Mouse (Mus musculus): Measurements from ENCODE around the gene Cpe.
"Not testable (repeated sequence)": the region's sequence is repeated elsewhere in the genome, so short reads cannot be mapped to it uniquely, and the experiment has no call there.

Gene Cpe

DNA sequence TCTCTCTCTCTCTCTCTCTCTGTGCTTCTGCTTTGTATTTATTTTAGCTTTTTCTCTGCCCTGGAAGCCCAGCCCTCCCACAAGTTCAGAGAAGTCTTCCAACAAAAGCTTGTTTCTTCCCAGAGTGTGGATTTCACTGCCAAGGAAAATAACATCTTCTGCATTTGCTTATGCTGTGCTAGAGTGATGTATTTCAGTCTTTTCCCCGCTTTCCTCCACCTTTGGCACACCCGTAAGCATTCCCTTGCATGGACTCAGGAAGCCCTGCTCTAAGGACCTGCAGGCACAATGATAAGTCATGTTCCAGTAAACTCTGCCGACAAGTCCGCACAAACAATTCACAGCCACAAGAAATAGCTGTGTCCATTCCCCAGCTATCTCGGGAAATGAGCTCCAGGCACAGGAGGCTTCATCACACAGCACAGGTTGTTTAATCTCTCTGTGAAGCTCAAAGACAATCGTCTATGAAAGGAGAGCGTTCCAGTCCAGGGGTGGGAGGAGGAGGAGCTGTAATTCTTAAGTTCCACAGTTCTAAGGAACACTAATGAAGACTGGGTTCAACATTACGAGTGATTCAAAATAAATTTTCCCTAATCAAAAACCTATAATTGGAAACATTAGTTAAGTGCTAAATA lies 17.8 kb downstream of the Cpe start:
- no peak for DNase-seq (ENCODE audit: low read depth)

DNA sequence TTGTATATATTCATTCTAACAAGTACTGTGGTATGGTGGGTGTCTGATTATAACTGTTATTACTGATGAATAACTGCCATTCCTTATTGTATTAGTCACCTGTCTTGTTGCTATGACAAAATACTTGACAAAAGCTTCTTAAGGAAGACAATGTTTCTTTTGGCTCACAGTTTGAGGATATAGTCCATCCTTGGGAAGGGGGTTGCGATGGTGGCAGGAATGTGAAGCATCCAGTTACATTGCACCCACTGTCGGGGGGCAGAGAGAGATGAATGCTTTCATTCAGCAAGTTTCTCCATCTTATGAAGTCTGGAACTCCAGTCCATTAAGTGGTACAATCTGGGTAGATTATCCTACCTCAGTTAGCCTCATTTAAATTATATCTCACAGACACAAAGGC lies 19.9 kb downstream of the Cpe start:
- DNase-seq (ENCODE audit: low read depth): no peak

DNA sequence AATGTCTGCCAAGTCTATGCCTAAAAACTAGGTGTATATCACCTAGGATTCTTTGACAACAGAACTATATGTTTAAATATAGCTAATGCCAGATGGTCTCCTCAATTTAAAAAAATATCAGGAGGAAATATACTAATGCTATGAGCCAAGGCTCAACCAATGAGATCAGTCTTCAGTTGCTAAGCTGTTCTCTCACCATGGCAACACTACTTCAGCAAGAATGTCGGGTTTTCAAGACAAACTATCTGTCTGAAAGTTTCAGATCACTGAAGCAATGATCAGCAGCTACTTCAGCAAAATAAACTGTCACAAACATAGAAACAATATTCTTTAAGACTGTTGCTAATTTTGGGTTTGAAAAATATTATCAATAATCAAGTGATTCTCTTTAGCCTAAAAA lies 20.9 kb downstream of the Cpe start:
- DNase-seq (ENCODE audit: low read depth): no peak

DNA sequence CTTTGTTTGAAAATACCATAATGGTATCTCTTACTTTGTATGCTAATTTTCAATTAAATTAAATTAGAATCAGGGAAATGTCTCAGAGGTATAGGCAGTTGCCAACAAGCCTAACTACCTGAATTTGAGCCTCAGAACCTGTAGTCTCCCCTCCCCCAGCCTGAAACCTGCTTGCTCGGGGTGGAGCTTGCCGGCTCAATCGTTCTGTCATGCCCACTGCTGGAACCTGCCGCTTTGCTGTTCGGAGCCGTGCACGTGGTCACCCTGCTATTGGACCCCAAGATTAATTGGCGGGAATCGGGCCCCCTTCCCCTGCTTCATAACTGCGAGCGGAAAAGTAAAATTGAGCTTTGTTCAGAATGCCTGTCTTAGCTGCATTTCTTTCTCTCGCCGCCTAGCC lies 26.5 kb downstream of the Cpe start:
- not testable (repeated sequence) for DNase-seq (ENCODE audit: low read depth)

DNA sequence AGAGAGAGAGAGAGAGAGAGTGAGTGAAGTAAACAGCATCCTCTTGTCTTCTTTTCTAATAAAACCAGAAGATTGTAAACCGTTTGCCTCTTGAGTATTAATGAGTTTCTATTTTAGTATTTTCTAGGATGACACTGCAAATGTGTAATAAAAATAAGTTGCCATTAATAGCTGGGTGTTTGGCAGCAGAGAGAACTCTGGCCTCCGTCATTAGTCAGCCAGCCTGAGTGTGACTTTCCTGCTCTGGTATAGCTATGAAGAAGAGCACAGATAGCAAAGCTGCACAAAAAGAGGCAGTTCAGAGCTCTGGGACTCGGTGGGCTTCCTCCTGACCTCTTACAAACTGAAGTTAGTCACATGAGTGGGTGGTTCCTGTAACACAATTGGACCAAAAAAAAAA lies 27.3 kb downstream of the Cpe start:
- no peak for DNase-seq (ENCODE audit: low read depth)

DNA sequence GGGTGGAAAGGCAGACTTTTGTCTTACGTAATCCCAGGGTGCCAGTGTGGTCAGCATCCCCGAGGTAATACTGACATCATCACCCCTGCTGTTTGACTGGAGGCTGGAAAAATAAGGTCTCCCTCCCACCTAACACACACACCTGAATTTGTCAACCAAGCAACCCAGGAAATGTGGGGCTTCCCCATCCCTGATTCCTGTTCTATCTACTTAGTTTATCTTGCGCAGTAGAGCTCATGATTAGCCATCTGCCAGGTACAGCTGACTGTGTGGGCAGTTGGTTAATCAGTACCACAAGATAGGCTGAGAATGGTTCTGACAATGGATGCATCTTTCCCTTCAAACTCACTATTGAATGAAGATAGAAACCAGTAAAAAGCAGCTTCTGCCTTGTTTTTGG lies 28.0 kb downstream of the Cpe start:
- DNase-seq (ENCODE audit: low read depth): no peak

DNA sequence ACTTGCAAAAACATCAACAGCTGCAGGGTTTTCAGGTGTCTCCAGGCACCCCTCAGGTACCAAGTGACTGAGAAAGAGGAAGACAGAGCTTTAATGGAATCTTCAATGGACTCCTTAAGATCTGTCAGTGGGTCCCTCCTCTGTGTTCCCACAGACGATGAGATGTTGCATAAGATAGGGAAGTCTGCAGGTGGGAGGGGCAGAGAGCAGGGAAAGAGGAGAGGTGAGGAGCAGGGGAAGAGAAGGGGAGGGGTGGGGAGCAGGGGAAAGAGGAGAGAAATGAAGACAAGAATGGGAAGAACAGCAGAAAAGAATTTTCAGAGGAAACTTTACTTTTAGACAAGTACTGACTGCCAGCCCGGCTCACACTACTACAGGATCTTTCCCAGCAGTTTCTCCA lies 28.5 kb downstream of the Cpe start:
- DNase-seq (ENCODE audit: low read depth): no peak

DNA sequence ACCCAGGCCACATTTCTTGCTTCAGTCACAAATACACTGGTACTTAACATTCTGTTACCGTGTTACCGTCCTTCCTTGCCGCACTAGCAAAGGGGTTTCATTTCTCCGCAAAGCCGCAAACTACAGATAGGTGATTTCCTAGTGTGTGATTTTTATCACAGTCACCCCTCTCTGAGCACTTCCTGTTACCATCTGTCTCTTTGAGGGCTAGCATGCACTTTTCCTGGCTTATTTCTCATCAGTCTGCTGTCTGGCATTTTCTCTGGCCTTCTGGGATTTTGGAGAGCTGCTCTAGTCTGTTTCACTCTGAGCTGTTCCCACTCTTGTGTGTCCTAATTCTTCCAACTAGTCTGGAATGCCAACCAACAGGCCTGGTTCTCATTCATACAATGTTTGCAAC lies 33.8 kb downstream of the Cpe start:
- no peak for DNase-seq (ENCODE audit: low read depth)

DNA sequence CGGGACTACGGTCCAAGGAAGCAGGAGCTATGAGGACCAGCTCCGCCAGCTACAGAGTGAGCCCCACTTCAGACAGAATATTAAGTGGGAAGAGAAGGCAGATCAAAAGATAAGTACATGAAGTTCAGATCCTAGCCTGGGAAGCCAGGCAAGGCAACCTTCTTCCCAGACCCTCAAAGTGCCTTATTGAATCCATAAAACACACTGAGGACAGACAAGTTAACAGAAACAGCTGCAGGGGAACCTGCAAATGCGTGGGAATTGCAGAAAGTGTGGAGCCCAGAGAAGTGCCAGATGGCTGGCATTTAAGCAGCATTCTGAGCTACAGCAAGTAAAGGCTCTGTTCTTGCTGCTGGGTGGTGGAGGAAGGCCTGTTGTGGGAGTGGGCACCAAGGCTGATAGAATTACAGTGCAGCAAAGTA lies 34.9 kb downstream of the Cpe start:
- no peak for DNase-seq (ENCODE audit: low read depth)

DNA sequence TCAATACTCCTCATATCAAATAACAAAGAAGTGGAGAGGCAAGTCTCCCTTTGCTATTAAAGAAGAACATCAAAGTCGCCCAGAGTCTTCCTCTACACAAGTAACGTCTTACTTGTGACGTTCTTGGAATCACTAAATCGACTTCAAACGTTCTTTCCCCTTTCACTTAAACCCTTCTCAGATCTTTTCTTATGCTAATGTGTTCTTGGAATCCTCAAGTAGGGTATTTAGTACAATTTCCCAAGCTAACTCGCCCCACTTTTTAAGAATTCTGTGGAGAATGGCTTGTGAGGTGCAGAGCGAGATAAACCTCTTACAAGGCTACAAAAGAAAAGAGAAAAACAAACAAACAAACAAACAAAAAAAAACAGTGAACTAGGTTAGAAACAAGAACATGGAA lies 35.3 kb downstream of the Cpe start:
- no peak for DNase-seq (ENCODE audit: low read depth)

DNA sequence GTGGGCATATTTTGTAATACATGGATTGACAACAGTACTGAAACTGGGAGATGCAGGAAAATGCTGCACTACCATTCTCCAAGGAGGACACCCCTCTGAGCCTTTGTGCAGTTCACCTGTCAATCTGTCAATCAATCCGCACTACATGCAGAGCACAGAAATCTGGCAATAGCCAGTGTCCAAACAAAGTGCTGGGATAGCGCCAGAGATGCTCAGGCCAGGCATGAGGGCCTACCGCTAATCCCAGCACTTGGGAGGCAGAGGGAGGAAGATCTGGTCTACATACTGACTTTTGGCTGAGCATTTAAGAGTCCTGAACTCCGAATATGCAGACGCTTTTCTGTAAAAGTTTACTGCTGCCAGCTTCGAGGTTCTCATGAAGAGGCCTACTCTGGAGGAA lies 37.0 kb downstream of the Cpe start:
- no peak for DNase-seq (ENCODE audit: low read depth)

DNA sequence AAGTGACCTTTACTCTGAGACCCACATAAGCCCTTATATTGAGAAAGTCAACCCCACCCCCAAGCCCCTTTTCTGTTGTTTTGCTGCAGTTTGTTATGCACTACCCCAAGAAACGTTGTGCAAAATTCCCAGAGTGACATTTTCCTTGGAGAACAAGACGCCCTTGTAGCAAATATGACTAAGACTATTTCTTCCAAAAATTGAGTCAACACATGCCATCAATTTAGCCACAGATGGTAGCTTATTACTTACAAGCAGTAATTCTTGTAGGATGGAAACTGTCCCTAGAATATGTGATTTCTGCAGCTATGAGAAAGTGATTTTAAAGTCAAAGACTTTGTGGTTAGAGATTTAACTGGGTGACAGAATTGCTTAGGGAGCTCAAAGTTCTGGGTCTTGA lies 37.8 kb downstream of the Cpe start:
- DNase-seq (ENCODE audit: low read depth): no peak

DNA sequence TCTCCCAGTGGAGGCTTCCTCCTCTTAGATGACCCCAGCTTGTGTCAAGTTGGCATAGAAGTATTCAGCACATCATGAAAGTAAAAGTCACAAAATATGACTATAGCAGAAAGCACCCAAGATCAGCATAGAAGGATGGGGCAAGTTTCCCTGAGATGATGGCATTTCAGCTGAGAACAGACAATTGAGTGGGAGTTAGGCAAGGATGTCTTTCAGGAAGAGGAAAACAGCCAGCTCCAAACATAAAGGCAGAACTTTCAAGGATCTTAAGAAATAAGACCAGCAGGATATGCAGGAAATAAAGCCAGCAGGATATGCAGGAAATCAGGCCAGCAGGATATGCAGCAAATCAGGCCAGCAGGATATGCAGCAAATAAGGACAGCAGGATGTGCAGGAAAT lies 40.6 kb downstream of the Cpe start:
- no peak for DNase-seq (ENCODE audit: low read depth)

DNA sequence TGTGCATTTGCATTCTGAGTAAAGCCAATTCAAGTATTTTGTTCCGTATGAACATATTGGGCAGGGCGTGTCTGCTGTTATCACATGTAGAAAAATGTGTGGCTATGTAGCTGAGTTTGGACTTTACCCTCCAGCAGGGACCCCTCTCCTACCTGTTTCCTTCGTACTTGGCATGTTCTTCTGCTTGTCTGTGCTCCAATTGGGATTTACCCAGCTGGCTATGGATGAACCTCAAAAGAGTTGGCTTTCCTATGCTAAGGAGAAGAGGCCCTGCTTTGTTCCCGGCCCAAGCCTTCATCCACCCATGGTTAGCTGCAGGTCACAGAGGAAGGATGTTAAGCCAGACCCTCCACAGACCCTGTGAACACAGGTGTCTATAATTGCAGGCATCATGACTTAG lies 44.8 kb downstream of the Cpe start:
- no peak for DNase-seq (ENCODE audit: low read depth)

DNA sequence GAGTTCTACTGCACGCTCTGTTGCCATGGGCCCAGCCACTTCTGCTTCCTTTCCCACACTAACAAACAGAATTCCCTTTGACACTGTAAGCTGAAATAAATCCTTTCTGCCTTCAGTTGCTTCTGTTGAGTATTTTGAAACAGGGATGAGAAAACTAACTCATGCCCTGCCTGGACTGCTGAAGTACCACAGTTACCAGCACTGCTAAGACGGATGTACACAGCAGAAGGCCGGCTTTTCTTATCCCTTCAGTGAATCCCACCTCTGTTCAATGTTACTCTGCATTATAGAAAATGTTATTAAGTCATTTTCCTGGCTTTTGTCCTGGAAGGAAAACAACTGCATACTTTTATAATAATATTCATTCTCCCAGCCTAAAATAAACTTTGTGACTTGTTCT lies 45.7 kb downstream of the Cpe start:
- DNase-seq (ENCODE audit: low read depth): no peak

DNA sequence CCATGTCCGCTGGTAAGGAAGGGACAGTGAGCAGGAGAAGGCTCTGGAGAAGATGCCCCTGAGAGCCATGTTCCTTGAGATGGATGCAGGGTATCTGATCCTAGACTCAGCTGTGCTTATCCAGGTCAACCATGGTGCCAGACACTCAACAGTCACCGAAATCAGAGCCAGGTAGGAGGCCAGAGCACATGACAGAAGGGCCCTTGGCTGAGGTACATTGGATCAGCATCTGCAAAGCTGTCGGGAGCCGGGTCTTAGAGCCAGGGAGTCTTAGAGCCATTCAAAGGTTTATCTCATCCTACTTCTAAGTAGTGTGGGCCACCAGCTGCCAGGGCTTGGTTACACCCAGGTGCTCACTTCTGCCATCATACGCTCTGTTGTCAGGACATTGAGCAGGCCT lies 46.4 kb downstream of the Cpe start:
- DNase-seq (ENCODE audit: low read depth): no peak

DNA sequence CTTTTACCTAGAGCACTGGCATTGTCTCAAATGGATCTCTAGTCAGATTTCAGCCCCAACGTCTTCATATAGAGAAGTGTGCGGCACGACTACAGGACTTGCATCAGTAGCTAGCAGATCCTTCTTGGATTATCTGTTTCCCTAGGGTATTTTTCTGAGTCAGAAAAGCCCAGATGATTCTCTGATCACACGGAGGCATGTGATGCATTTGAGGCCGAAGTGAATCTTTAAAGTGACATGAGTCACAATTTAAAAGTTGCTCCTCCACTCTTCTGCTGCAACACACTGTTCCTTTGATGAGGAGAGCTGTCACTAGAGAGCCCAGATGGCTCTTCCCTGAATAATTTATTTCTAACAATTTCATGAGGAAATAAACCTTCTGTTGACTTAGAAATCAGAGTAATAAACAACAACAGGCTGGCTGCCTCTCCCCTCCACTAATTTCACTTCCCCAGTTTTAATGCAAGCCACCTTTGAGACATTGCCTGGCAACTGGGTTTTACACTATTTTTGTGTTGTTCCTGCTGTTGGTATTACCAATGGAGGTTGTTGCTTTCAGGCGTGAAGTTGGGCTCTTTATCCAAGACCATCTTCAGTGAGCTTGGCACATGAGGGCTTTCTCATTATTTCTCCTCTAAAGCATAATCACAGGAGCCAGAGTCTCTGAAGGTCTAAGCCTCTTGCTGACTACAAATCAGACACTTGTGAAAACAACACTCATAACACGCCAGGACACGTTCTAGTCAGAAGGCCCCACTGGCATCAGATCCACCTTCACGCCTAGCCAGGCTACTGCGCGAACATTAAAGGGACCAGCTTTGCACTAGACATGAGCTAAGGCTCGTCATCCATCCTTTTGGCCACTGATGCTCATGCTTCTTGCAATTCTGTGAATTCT lies 48.5 kb downstream of the Cpe start:
- DNase-seq (ENCODE audit: low read depth): no peak

DNA sequence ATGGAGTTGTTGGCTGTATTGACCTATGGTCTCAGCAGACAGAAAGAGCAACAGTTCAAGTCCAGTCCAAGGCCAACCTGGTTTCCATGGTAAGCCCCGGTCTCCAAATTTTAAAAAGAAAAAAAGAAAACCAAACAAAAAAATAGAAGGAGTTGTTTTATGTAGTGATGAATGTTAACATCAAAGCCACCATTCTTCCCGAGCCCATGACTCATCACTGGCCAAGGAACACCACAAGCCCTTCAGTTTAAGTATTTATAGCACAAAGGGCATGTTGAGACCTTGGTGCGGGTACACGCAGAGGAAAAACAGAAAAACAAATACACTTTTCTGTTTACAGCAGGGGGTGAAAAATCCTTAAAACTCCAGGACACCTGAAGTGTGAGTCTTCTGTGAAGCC lies 49.5 kb downstream of the Cpe start:
- no peak for DNase-seq (ENCODE audit: low read depth)

DNA sequence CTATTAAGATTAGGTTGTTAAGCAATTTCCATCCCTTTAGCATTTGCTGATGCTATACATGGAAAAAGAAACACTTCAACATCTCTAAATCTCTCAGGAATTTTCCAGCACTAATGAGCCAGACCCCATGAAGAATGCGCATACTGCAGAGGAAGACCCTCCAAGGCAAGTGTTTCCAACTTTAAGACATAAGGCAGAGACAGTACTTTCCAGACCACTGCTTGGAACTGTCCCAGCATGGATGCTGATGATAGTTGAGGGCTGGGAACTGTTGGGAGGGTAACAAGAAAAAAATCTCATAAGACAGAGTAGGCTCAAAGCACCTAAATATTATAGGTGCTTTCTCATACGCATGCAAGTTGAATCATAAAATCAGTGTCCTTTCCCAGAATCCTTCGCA lies 50.1 kb downstream of the Cpe start:
- no peak for DNase-seq (ENCODE audit: low read depth)

DNA sequence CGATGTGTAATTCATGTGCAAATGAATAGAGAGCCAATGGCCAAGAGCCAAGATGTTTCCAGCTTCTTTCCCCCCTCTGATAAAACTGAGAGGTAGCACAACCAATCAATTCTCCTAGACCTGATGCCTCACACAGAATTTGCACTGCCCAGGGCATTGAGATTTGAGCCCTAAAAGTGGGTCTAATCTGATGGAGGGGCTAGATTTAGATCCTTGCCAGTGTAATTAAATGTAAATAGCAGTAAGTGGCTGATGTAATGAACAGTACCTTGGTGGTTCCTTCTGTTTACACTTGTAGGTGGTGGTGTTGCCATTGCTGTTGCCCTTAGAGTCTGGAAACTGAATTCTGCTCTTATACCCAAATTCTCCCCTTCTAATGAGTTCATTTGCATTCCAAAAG lies 52.3 kb downstream of the Cpe start:
- no peak for DNase-seq (ENCODE audit: low read depth)

DNA sequence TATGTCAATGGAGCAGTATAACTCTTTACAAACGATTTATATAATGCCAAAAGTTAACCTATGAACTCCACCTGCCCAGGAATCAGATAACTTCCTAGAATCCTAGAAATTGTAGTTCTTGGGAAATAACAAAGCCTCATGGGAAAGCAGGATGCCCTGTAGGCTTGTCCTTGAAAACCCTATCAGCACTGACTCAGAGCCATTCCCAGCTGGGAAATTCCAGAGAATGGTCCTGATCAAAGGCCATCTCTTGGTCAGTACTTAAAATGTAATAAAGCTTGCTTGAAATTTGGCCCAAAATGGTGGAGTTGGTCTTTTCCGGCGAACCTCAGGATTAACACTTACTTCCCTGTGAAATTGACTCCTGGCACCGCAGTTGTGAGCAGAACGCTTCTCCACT lies 53.2 kb downstream of the Cpe start:
- DNase-seq (ENCODE audit: low read depth): no peak

DNA sequence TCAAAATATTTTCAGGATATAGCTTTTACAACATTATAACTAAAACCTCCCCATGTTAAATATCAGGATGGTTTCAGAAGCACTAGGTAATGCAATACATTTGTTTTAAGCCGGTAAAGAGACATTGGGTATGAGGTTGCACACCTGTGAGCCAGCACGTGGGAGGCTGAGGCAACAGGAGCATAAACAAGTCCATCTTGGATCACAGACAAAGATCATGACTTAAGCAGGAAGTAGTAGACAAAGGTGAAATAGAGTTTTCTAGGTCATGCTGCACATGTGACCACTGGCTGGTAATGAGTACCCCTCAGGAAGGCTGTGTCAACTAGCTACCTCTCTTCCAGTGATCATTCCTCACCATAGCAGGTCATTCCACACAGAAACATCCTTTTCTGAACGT lies 58.0 kb downstream of the Cpe start:
- DNase-seq (ENCODE audit: low read depth): no peak

DNA sequence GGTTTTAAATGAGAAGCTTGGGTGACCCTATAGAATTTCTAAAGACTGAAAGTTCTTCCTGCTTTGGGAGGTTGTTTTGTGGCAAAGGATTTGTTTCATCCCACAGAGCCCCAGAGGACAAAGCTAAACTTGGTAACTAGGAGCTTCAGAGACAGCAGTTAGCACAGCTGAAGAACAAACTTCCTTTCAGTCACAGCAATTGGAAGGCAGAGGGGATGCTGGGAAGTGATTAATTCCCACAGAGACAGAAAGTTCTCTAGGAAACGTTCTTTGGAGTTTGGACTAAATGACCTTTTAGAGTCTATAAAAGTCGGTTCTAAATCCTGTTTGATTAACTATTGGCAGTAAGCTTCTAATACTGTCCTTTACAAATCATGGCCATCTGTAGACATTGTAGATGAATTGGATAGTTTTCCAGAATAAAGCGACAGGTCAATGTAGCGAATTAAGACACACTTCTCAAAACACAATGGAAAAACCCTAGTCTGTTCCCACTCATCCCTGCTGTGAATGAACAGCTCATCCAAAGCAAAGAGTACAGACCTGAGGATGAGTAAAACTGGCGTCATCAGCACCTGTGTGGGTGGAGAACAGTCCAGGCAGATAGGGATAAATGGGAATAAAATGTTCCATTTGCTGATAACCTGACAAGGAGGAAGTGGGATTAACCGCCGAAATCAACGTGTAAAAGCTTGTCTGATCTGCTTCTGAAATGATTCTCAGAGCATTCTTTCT lies 58.6 kb downstream of the Cpe start:
- no peak for DNase-seq (ENCODE audit: low read depth)
